Mouse (Mus musculus) forebrain, embryonic 16.5 days (tissue): ENCODE measurements around the gene Tubb2b. TPM values are rescaled to one million over a fixed set of nuclear protein-coding genes. Genes with fewer than 3 reads are reported as not detected.
"Not testable (repeated sequence)": the region's sequence is repeated elsewhere in the genome, so short reads cannot be mapped to it uniquely, and the experiment has no call there.

Experiments used
- ATAC-seq: fragments of 200-750 bp; cut with Nextera tagmentation; 2 replicates; pipeline ENCODE4 v1.8.0; 2017; ENCODE audit warnings: mild to moderate bottlenecking, moderate library complexity
- H3K27ac ChIP-seq: fragments of 300-500 bp; sonication (generic); 2 replicates; pipeline ENCODE4 v1.5.1; 2014; ENCODE audit warnings: low read length, control low read depth
- H3K27me3 ChIP-seq: fragments of 300-500 bp; sonication (generic); replicated peaks from 2 replicates; pipeline ENCODE4 v1.6.1; 2014; ENCODE audit warnings: low read length; ENCODE audit not compliant: control insufficient read depth, insufficient read depth
- H3K36me3 ChIP-seq: fragments of 300-500 bp; sonication (generic); 2 replicates; pipeline ENCODE4 v1.6.1; 2014; ENCODE audit not compliant: control insufficient read depth, insufficient read depth
- H3K4me1 ChIP-seq: fragments of 300-500 bp; sonication (generic); replicated peaks from 2 replicates; pipeline ENCODE4 v1.6.1; 2014; ENCODE audit warnings: low read length; ENCODE audit not compliant: control insufficient read depth, insufficient read depth
- H3K4me2 ChIP-seq: fragments of 300-500 bp; sonication (generic); 2 replicates; pipeline ENCODE4 v1.6.1; 2014; ENCODE audit warnings: mild to moderate bottlenecking, low read length, control low read depth
- H3K4me3 ChIP-seq: fragments of 300-500 bp; sonication (generic); replicated peaks from 2 replicates; pipeline ENCODE4 v1.5.1; 2014; ENCODE audit warnings: mild to moderate bottlenecking, low read length, control low read depth
- H3K9ac ChIP-seq: fragments of 300-500 bp; sonication (generic); replicated peaks from 2 replicates; pipeline ENCODE4 v1.6.1; 2014; ENCODE audit warnings: low read depth, low read length, control low read depth
- H3K9me3 ChIP-seq: fragments of 300-500 bp; sonication (generic); 2 replicates; pipeline ENCODE4 v1.6.1; 2016; ENCODE audit warnings: low read length; ENCODE audit not compliant: control insufficient read depth
- WGBS: fragments of 180-500 bp; shearing (Covaris S2); extraction: QIAGEN DNeasy Blood & Tissue Kit; methylation state at CpG from one replicate; pipeline ENCODE4 v1.1.7; 2014; 5-methylcytosine and 5-hydroxymethylcytosine counted together
- polyA plus RNA-seq: library from polyadenylated mRNA; unstranded; fragments of >200 nt; fragmentation: Nextera tagmentation; extraction: Ambion mirVana; gene quantifications from 2 replicates; pipeline ENCODE4 v1.2.1, GENCODE M21; 2015

The Tubb2b gene
- polyA plus RNA-seq, 1 experiment from 2014 or later, result 1,210 TPM

DNA sequence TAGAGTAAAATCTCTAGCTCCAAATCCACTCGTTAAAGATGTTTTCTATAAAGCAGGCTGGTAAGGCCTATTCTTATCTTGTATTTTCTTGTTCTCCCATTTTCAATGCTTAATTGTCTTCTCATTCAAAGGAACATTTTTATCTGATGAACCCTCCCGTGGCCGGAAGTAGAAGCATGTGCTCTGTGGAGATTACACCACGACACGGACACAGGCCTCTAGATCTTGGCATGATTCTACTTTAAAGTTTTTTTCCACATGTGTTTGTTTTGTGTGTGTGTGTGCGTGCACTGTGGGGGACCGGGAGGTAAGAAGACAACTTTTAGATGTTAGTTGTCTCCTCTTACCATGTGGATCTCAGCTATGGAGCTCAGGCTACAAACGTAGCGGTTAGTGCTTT, 28.4 kb downstream of the Tubb2b start:
- Histone ChIP-seq H3K4me1 (peaks cover 3% of the 10 kb centered on the region), H3K4me2 (no peak overlapping the region), H3K9me3 (peaks cover 4% of the 10 kb centered on the region; the same call in 1 of the 2 replicates), H3K36me3 (no peaks in the 10 kb centered on the region), H3K27me3 (no peaks in the 10 kb centered on the region), H3K27ac (no peak overlapping the region), H3K4me3 (no peak overlapping the region), H3K9ac (no peak overlapping the region)
- WGBS, result 70% methylated on average over 9 of the region's 9 CpGs
- ATAC-seq, result no peak

DNA sequence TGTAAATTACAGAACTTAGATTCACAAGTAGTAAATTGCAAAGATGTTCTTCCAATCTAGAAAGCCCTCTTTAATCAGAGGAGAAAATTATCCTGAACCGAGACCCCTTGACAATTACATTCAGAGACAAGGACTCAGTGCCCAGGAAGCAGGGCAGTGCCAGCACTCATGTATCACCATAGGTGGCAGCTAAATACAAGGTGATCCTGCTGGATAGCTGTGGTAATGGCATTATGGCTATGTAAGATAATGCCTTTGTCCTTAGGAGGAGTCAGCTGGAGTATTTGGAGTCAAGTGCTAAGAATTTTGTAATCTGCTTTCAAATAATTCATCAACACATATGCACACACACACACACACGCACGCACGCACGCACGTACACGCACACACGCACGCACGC, 29.0 kb downstream of the Tubb2b start:
- Histone ChIP-seq H3K9me3 (peaks cover 4% of the 10 kb centered on the region; the same call in 1 of the 2 replicates), H3K9ac (no peak overlapping the region), H3K4me1 (peaks cover 10% of the 10 kb centered on the region), H3K36me3 (no peaks in the 10 kb centered on the region), H3K27ac (no peak overlapping the region), H3K4me3 (no peak overlapping the region), H3K27me3 (no peaks in the 10 kb centered on the region), H3K4me2 (no peak overlapping the region)
- WGBS, result 91% methylated on average over 10 of the region's 10 CpGs
- ATAC-seq, result no peak

DNA sequence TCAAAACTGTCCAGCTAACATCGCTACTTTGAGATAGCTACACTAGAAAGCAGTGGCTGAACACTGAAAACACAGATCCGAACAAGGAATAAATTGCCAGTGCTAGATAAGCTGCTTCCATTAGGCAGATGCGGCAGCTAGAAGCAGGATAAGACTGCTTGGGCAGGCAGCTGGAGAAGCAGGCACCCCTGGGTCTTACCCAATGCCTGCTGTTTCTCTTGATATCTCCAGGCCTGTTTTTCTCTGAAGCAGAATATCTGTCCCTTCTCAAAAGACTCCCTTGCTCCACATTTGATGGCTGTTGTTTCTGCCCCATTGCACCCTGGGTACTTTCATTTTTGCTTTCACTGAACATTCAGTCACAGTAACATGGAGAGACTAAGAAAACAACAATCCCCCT, 29.5 kb downstream of the Tubb2b start:
- H3K27ac ChIP-seq, result no peak overlapping the region
- H3K9ac ChIP-seq, result no peak overlapping the region
- no peak overlapping the region for H3K4me2 ChIP-seq
- H3K36me3 ChIP-seq, result no peaks in the 10 kb centered on the region
- ATAC-seq, result no peak
- 88% methylated on average over 3 of the region's 3 CpGs for WGBS
- H3K4me1 ChIP-seq, result peaks cover 15% of the 10 kb centered on the region
- H3K4me3 ChIP-seq, result no peak overlapping the region
- peaks cover 4% of the 10 kb centered on the region; the same call in 1 of the 2 replicates for H3K9me3 ChIP-seq
- no peaks in the 10 kb centered on the region for H3K27me3 ChIP-seq

DNA sequence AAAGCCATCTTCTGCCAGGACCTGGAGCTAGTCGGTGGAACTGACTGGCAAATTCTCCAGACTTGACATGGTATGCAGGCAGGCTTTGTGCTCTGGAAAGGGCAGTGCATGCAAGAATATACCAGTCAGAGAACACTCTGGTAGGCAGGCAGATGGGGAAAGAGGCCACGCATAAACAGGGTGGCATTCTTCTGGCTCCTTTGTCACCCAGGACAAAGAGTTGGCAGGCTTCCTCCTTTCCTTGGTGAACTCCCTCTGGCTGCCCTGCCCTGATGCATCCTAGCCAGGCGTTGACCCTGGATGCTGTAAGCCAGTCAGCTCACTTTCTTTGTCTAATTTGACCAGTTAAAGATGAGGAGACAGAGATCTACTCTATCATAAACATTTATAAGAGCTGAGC, 33.2 kb downstream of the Tubb2b start:
- Histone ChIP-seq H3K27me3 (no peaks in the 10 kb centered on the region), H3K9ac (no peak overlapping the region)
- WGBS, result 42% methylated on average over 3 of the region's 3 CpGs

DNA sequence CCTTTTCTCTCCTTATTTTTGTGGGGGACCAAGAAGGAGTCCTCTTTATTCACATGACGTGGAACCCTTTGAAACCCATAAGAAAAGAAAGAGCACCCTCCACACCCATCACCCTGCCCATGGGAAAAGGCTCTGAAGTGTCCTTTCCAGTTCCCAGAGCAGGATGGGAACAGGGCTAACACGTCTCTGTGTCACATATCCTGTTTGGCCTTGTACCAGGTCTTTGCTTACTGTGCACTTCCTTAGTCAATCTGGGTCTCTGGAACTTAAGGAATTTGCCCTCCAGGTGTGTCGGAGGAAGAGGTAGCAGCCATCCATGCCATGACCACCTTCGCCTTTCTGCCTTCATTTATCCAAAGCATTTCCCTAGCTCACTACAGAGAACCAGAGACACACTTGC, 33.8 kb downstream of the Tubb2b start:
- H3K9ac ChIP-seq, result peak overlapping the region; percentile 27
- peaks cover 23% of the 10 kb centered on the region for H3K4me1 ChIP-seq
- peak overlapping the region; percentile 33 for H3K4me2 ChIP-seq
- no peak overlapping the region for H3K4me3 ChIP-seq
- H3K27ac ChIP-seq, result peak overlapping the region; percentile 93
- H3K9me3 ChIP-seq, result peaks cover 4% of the 10 kb centered on the region; the same call in 1 of the 2 replicates
- no peaks in the 10 kb centered on the region for H3K27me3 ChIP-seq
- peak; percentile 64 for ATAC-seq
- no peaks in the 10 kb centered on the region for H3K36me3 ChIP-seq
- 31% methylated on average over 4 of the region's 4 CpGs for whole genome bisulfite sequencing

More for the DNA sequence above, 33.2 kb downstream of the Tubb2b start:
- no peak overlapping the region for H3K4me3 ChIP-seq
- no peak for ATAC-seq
- peak overlapping the region; percentile 93 for H3K27ac ChIP-seq
- no peaks in the 10 kb centered on the region for H3K36me3 ChIP-seq
- H3K4me1 ChIP-seq, result peaks cover 23% of the 10 kb centered on the region
- H3K9me3 ChIP-seq, result peaks cover 4% of the 10 kb centered on the region; the same call in 1 of the 2 replicates
- H3K4me2 ChIP-seq, result no peak overlapping the region

DNA sequence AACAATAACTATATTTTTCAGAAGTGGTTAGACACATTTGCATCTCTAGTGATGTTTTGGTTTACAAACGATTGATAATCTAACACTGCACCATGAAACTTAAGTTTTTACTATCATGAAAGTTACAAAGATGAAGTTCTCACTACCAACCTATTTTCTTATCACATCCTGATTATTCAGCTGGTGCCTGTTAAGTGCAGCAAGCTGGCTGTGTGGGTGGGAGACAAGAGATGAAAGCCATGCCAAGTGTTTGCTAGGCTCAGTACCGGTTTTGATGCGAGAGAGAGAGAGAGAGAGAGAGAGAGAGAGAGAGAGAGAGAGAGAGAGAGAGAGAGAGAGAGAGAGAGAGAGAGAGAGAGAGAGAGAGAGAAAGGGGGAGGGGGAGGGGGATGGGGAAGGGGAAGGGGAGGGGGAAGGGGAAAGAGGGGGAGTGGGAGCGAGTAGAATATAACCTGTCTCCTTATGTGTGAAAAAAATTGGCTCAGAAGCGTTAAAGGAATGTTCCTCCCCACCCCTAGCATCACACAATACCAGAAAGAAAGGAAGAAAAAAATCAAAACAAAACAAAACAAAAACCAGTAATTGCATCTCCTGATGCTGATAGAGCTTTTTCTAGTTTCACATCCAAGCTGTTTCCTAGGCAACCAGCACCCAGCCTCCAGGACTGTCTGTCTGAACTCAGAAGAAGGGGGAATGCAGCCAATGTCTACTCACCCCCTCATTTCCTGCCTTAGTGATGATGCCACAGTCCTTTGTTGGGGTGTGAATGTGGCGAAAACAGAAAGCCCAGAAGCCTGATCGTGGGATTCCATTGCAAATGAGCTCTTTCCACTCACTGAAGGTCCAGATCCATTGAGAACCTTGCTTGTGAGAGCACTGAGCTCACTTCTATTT, 34.5 kb downstream of the Tubb2b start:
- Histone ChIP-seq H3K36me3 (no peaks in the 10 kb centered on the region), H3K27me3 (no peaks in the 10 kb centered on the region), H3K9me3 (peaks cover 4% of the 10 kb centered on the region; the same call in 1 of the 2 replicates), H3K4me2 (peak overlapping the region; percentile 33), H3K9ac (peak overlapping the region; percentile 27), H3K4me3 (no peak overlapping the region; the same call in 1 of the 2 replicates), H3K4me1 (peaks cover 23% of the 10 kb centered on the region), H3K27ac (peak overlapping the region; percentile 93)
- WGBS, result 9% methylated on average over 7 of the region's 7 CpGs
- peak; percentile 98 for ATAC-seq

DNA sequence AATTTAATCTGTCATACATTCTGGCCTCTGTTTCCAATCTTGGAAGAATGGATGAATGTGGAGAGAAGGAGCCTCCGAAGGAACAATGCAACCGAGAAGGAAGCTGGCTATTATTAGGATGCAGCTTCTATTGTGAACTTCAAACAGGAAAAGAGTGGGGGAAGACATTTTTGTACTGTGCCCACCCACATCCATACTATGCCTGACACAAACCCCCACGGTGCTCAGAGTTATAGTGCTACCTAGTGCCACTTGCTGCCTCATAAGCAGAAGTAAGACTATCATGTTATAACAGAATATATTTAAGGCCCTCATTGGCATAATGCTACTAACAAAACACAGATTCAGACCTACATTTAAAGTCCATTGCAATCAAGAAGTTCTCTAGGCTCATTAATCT, 40.9 kb downstream of the Tubb2b start:
- 0 out of 2 replicates have a peak, but pooled peaks have one; percentile 6 for ATAC-seq
- Histone ChIP-seq H3K4me2 (no peak overlapping the region), H3K4me1 (peaks cover 22% of the 10 kb centered on the region), H3K4me3 (no peak overlapping the region), H3K9me3 (no peaks in the 10 kb centered on the region), H3K36me3 (no peaks in the 10 kb centered on the region), H3K27me3 (no peaks in the 10 kb centered on the region), H3K9ac (no peak overlapping the region), H3K27ac (peak overlapping the region; percentile 86)
- 51% methylated on average over 3 of the region's 3 CpGs for WGBS

DNA sequence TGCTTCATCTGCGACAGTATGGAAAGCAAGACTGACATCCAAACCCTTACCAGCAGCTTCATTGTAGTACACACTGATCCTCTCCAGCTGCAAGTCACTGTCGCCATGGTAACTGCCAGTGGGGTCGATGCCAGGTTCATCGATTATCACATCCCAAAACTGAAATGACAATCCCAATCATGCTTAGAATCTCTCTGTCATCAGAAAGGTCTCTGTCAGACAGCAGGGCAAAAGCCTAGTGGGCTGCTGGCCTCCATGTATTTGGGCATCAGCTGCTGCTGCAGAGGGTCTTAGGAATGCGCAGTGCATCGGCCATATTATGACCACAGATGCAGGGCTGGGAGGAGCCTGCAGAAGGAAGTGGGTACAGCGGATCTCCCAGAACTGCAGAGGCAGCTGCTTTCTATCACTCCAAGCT, 41.4 kb downstream of the Tubb2b start:
- H3K9ac ChIP-seq, result 0 out of 2 replicates have a peak overlapping the region, but pooled peaks have one; percentile 13

DNA sequence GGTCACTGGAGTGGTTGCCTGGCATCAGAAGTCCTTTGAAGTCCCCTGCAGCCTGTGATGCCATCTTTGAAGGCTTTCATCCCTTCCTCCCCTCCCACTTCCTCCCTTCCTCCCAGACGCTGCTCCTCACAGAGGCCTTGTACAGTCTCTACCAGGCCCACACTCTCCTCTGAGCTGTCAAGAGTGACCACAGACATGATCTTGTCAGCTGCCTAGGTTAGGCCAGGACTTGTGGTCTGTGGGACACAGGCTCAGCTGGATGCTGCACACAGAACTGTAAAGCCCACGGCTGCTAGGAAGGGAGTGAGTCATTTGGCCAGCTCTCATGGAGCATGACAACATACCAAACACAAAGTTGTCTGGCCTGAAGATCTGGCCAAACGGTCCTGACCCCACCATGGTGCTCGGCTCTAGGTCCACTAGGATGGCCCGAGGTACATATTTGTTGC, 42.0 kb downstream of the Tubb2b start:
- peak; percentile 21 for ATAC-seq
- Histone ChIP-seq H3K4me1 (peaks cover 22% of the 10 kb centered on the region), H3K4me2 (peak overlapping the region; percentile 1; the same call in 1 of the 2 replicates), H3K27ac (peak overlapping the region; percentile 86)
- not testable (repeated sequence) for H3K27me3 ChIP-seq, H3K36me3 ChIP-seq, H3K9ac ChIP-seq, H3K4me3 ChIP-seq, H3K9me3 ChIP-seq
- 58% methylated on average over 5 of the region's 5 CpGs for WGBS

More for the DNA sequence above, 41.4 kb downstream of the Tubb2b start:
- Histone ChIP-seq H3K36me3 (no peaks in the 10 kb centered on the region), H3K4me3 (no peak overlapping the region), H3K9me3 (no peaks in the 10 kb centered on the region), H3K4me1 (peaks cover 22% of the 10 kb centered on the region), H3K27me3 (no peaks in the 10 kb centered on the region), H3K27ac (peak overlapping the region; percentile 86), H3K4me2 (peak overlapping the region; percentile 16)
- WGBS, result 41% methylated on average over 7 of the region's 7 CpGs
- ATAC-seq, result peak; percentile 78
